8 mouse cellular contexts compared by ENCODE assay signal in genomic region chr8:126885554-126886485, GRCm38 (mm10). TPM values are rescaled to one million over a fixed set of nuclear protein-coding genes. Genes with fewer than 3 reads are reported as not detected.
DNase-seq lines count a peak whose midpoint lies in the region; ATAC-seq and TF ChIP-seq lines count a peak whose summit lies in the region.

No protein-coding gene starts in this region.

- no peak overlapping the region for H3K4me2 ChIP-seq in neural tube, embryonic 11.5 days (ENCODE audit: low read depth)
- H3K4me2 ChIP-seq in heart, embryonic 15.5 days = no peak overlapping the region
- H3K4me2 ChIP-seq in liver, postnatal 0 days (ENCODE audit: low read depth, low read length) = no peak overlapping the region

- H3K36me3 ChIP-seq in neural tube, embryonic 11.5 days (ENCODE audit: control insufficient read depth, insufficient read depth, low read length) = no peaks in the 10 kb centered on the region
- H3K36me3 ChIP-seq in heart, embryonic 15.5 days = no peaks in the 10 kb centered on the region
- H3K36me3 ChIP-seq in liver, postnatal 0 days (replicated peaks; ENCODE audit: insufficient read depth, low read length) = no peaks in the 10 kb centered on the region

- no peak overlapping the region for H3K4me3 ChIP-seq in neural tube, embryonic 11.5 days (ENCODE audit: low read depth, low read length)
- H3K4me3 ChIP-seq in heart, embryonic 15.5 days = no peak overlapping the region
- H3K4me3 ChIP-seq in liver, postnatal 0 days (ENCODE audit: low read depth, low read length) = no peak overlapping the region

- intact Hi-C loops in left cerebral cortex, postnatal 14 days (cut with DNase I) = loop anchor here (5.0 kb wide), 1 partner anchor 149 kb away; no protein-coding TSS in a partner anchor

- H3K9ac ChIP-seq in neural tube, embryonic 11.5 days (ENCODE audit: low read length) = no peak overlapping the region
- no peak overlapping the region for H3K9ac ChIP-seq in heart, embryonic 15.5 days
- H3K9ac ChIP-seq in liver, postnatal 0 days (replicated peaks) = peak overlapping the region; percentile 44; the same call in 1 of the 2 replicates

- no peaks in the 10 kb centered on the region for H3K9me3 ChIP-seq in neural tube, embryonic 11.5 days (ENCODE audit: control insufficient read depth, low read length)
- no peaks in the 10 kb centered on the region for H3K9me3 ChIP-seq in heart, embryonic 15.5 days (replicated peaks)
- no peaks in the 10 kb centered on the region for H3K9me3 ChIP-seq in liver, postnatal 0 days (ENCODE audit: low read length)

- H3K27me3 ChIP-seq in neural tube, embryonic 11.5 days (ENCODE audit: control insufficient read depth, insufficient read depth, low read length) = no peaks in the 10 kb centered on the region
- no peaks in the 10 kb centered on the region for H3K27me3 ChIP-seq in heart, embryonic 15.5 days
- H3K27me3 ChIP-seq in liver, postnatal 0 days (ENCODE audit: insufficient read depth, low read length) = no peaks in the 10 kb centered on the region

- peak; percentile 67 for TF ChIP-seq CTCF in liver, postnatal 0 days (IDR thresholded peaks at IDR 0.05; ENCODE audit: low read depth)

- 74% methylated on average over 13 of the region's 13 CpGs for WGBS in neural tube, embryonic 11.5 days
- whole genome bisulfite sequencing in heart, embryonic 15.5 days = 72% methylated on average over 13 of the region's 13 CpGs
- 74% methylated on average over 13 of the region's 13 CpGs for WGBS in liver, postnatal 0 days (ENCODE audit: insufficient replicate concordance)

- TF ChIP-seq EP300 in liver, postnatal 0 days (IDR thresholded peaks at IDR 0.05; ENCODE audit: low read depth) = no peak

- ATAC-seq in neural tube, embryonic 11.5 days (ENCODE audit: insufficient read depth, low FRiP score, low TSS enrichment) = no peak
- no peak for ATAC-seq in heart, embryonic 15.5 days (replicated peaks; ENCODE audit: insufficient number of reproducible peaks, insufficient read depth, low FRiP score, low read depth)
- peak; percentile 33 for ATAC-seq in liver, postnatal 0 days

- DNase-seq in cerebellum, adult 18-20 months = peak; percentile 30 to 34
- no peak for DNase-seq in cerebellum, adult 9-10 months
- DNase-seq in neural tube, embryonic 11.5 days (ENCODE audit: low spot score) = no peak
- no peak for DNase-seq in neural tube, embryonic 10.5 days (ENCODE audit: extremely low spot score, low spot score)
- peak; percentile 52 for DNase-seq in liver, postnatal 0 days
- peak; percentile 66 for DNase-seq in thymus, postnatal 0 days (ENCODE audit: low spot score)
- DNase-seq in left cerebral cortex, postnatal 14 days (ENCODE audit: low spot score in 2 of 2) = no peak

- 0 out of 2 replicates have a peak overlapping the region, but pooled peaks have one; percentile 24 for H3K27ac ChIP-seq in neural tube, embryonic 11.5 days (ENCODE audit: low read depth, low read length)
- H3K27ac ChIP-seq in heart, embryonic 15.5 days = peak overlapping the region; percentile 89
- H3K27ac ChIP-seq in liver, postnatal 0 days (ENCODE audit: low read depth) = peak overlapping the region; percentile 71

- peaks cover 6% of the 10 kb centered on the region; the same call in 1 of the 2 replicates for H3K4me1 ChIP-seq in neural tube, embryonic 11.5 days (ENCODE audit: control insufficient read depth, insufficient read depth, low read length)
- H3K4me1 ChIP-seq in heart, embryonic 15.5 days (replicated peaks) = peaks cover 45% of the 10 kb centered on the region
- H3K4me1 ChIP-seq in liver, postnatal 0 days (ENCODE audit: insufficient read depth) = peaks cover 13% of the 10 kb centered on the region

RNA-seq across cellular contexts. Expression of gene Tomm20, which starts 59.8 kb away (rescaled TPM):
- polyA plus RNA-seq in neural tube, embryonic 11.5 days (2014; fragmentation: Nextera tagmentation; extraction: Ambion mirVana) = 225 and 234 TPM in 2 replicates
- 183 TPM in 2 replicates for polyA plus RNA-seq in heart, embryonic 15.5 days (2015; fragmentation: Nextera tagmentation; extraction: Ambion mirVana)
- polyA plus RNA-seq in liver, postnatal 0 days (2015; fragmentation: Nextera tagmentation; extraction: Ambion mirVana) = 122 and 129 TPM in 2 replicates
- 327 and 329 TPM in 2 replicates for polyA plus RNA-seq in thymus, postnatal 0 days (2015; fragmentation: Nextera tagmentation; extraction: Ambion mirVana)
- 100 to 1,000 TPM; 162 to 168 TPM for total RNA-seq in left cerebral cortex, postnatal 14 days (2021)

Comparison
In these comparisons a context has a peak if more than half of its experiments do, and no peak if none do; other contexts are left out.
1. DNase-seq: peak in cerebellum, adult 18-20 months (2 of 2), liver, postnatal 0 days (single experiment) and thymus, postnatal 0 days (single experiment); none in cerebellum, adult 9-10 months (single experiment), neural tube, embryonic 11.5 days (single experiment), neural tube, embryonic 10.5 days (single experiment) and left cerebral cortex, postnatal 14 days (0 of 2).
2. H3K27ac ChIP-seq: peak in every context shown above with its lines; median percentile 89 in heart, embryonic 15.5 days; 71 in liver, postnatal 0 days; 24 in neural tube, embryonic 11.5 days.